Mouse (Mus musculus): ENCODE measurements around the gene Lamtor1.

GRCm38 (mm10) chr7:101857094-101857493 is 48.6 kb upstream of the Lamtor1 start, which contains the start of gene Folr2:
- TF ChIP-seq ZC3H11A (IDR thresholded peaks at IDR 0.05; ENCODE audit: borderline replicate concordance, low read depth, low read length) (no peak), HCFC1 (IDR thresholded peaks at IDR 0.05; ENCODE audit: borderline replicate concordance, insufficient read depth, low read length) (no peak)
